Mouse (Mus musculus): ENCODE measurements around the gene Bicd1.

DNA sequence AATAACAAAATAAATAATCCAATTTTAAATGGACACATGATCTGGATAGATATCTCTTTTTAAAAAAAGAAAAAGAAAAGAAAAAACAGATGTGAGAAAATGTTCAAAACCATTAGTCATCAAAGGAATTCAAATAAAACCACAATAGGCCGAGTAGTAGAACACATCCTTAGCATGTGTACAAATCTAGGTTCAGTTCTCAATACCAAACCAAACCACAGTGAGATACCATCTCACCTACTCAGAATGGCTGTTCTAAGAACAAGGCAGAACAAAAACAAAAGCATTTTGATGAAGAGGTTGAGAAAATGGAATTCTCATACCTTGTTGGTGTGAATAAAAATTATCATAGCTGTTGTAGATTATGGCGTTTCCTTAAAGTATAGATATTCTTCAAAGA lies 42.3 kb upstream of the Bicd1 start:
- TF ChIP-seq CTCF (IDR thresholded peaks at IDR 0.05; ENCODE audit: borderline replicate concordance, insufficient read depth, low read length): no peak
- no peak for TF ChIP-seq POLR2A (IDR thresholded peaks at IDR 0.05; ENCODE audit: low read depth, low read length)
